Mouse (Mus musculus): ENCODE data around the gene Nmrk2.

- peak; percentile 62 for TF ChIP-seq CTCF (IDR thresholded peaks at IDR 0.05; ENCODE audit: low read depth, low read length)
- no peak for TF ChIP-seq POLR2A (IDR thresholded peaks at IDR 0.05; ENCODE audit: extremely low read depth, insufficient read depth, low read length)
Measured at GRCm38 (mm10) chr10:81230438-81231332, 28.8 kb upstream of the Nmrk2 start, which contains the start of gene Atcay.
